Mouse (Mus musculus): ENCODE data around the gene Dtx2.

DNA sequence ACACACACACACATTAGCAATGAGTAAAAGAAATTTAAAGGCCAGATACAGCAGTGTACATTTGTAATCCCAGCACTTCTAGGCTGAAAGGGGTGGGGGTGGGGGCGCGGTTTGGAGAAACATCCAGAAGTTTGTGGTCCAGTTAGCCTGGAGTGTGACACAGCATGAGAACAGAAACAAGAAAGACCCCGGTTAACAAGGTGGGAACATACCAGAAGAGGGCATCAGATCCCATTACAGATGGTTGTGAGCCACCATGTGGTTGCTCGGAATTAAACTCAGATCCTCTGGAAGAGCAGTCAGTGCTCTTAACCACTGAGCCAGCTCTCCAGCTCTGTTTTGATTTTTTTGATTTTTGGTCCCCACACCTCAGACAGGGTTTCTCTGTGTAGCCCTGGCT lies 61.5 kb downstream of the Dtx2 start:
- no peak for TF ChIP-seq POLR2A (IDR thresholded peaks at IDR 0.05; ENCODE audit: insufficient read depth, low read depth, low read length)
- no peak for TF ChIP-seq CTCF (IDR thresholded peaks at IDR 0.05; ENCODE audit: insufficient read depth, low read depth, low read length)

All from olfactory bulb, adult 2 months (tissue).